Mouse (Mus musculus): ENCODE results near the gene Grin2b.

GRCm38 (mm10) chr6:135827942-135828341 lies 345.4 kb downstream of the Grin2b start:
- TF ChIP-seq POLR2A (IDR thresholded peaks at IDR 0.05; ENCODE audit: extremely low read depth, insufficient read depth, low read length) (no peak), CTCF (IDR thresholded peaks at IDR 0.05; ENCODE audit: low read depth, low read length) (peak; percentile 64)
